Mouse (Mus musculus): ENCODE data around the gene Cdan1. TPM values are rescaled to one million over a fixed set of nuclear protein-coding genes. Genes with fewer than 3 reads are reported as not detected.
"Not testable (repeated sequence)": the region's sequence is repeated elsewhere in the genome, so short reads cannot be mapped to it uniquely, and the experiment has no call there.

Gene Cdan1
- polyA plus RNA-seq, 1 experiment = 19.7 TPM

DNA sequence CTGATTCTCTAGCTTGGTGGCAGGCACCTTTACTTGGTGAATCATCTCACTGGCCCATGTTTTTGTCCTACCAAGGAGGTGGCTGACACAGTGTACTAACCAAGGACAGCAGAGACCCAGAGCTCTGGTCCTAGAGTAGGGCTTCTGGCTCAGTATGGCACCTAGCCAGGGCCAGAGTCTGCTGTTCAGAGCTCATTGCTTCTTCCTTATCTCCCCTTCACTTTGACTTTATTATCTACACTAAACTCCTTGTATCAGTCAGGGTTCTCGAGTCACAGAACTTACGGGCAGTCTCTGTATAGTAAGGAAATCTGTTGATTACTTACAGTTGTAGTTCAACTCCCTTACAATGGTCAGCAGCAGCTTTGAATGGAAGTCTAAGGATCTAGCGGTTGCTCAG, 139.0 kb downstream of the Cdan1 start:
- no peak overlapping the region for H3K9ac ChIP-seq (ENCODE audit: low read depth, poor library complexity, severe bottlenecking)
- no peaks in the 10 kb centered on the region for H3K4me1 ChIP-seq (ENCODE audit: control insufficient read depth, insufficient read depth, low read length)
- H3K4me3 ChIP-seq (ENCODE audit: low read depth, low read length) = no peak overlapping the region
- TF ChIP-seq POLR2A (IDR thresholded peaks at IDR 0.05; ENCODE audit: insufficient read depth, low read length) (no peak), EP300 (IDR thresholded peaks at IDR 0.05; ENCODE audit: insufficient read depth, low read depth, low read length) (no peak)
- H3K27me3 ChIP-seq (ENCODE audit: control insufficient read depth, insufficient read depth, low read length, poor library complexity, severe bottlenecking) = no peaks in the 10 kb centered on the region
- peaks cover 2% of the 10 kb centered on the region for H3K36me3 ChIP-seq (ENCODE audit: control insufficient read depth, insufficient read depth, low read length, poor library complexity, severe bottlenecking)
- no peaks in the 10 kb centered on the region for H3K9me3 ChIP-seq (replicated peaks; ENCODE audit: control insufficient read depth, insufficient read depth, low read length, poor library complexity, severe bottlenecking)
- H3K27ac ChIP-seq (ENCODE audit: insufficient read depth, low read length) = no peak overlapping the region

DNA sequence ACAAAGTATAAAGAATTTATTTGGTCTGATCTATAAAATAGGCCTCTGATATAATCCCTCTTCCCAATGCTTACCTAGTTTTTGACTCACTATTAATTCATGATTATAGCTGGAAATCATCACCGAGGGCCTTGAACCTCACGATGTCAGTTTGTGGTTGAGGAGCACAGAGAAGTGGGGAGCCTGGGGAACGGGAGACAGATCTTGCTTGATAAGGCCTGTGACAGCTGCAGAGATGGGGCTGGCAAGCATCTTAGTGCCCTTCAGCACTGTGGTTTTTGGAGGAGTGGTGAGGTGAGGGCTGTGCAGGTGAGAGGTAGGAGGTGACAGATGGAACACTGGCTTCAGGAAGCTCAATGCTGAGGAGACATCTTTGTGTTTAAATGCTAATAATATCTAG, 139.8 kb downstream of the Cdan1 start:
- Histone ChIP-seq H3K9me3 (replicated peaks; ENCODE audit: control insufficient read depth, insufficient read depth, low read length, poor library complexity, severe bottlenecking) (no peaks in the 10 kb centered on the region), H3K36me3 (ENCODE audit: control insufficient read depth, insufficient read depth, low read length, poor library complexity, severe bottlenecking) (no peaks in the 10 kb centered on the region; the same call in none of the 2 replicates), H3K9ac (ENCODE audit: low read depth, poor library complexity, severe bottlenecking) (no peak overlapping the region), H3K27me3 (ENCODE audit: control insufficient read depth, insufficient read depth, low read length, poor library complexity, severe bottlenecking) (no peaks in the 10 kb centered on the region), H3K4me1 (ENCODE audit: control insufficient read depth, insufficient read depth, low read length) (no peaks in the 10 kb centered on the region), H3K4me3 (ENCODE audit: low read depth, low read length) (no peak overlapping the region), H3K27ac (ENCODE audit: insufficient read depth, low read length) (no peak overlapping the region)
- TF ChIP-seq POLR2A (IDR thresholded peaks at IDR 0.05; ENCODE audit: insufficient read depth, low read length) (no peak), EP300 (IDR thresholded peaks at IDR 0.05; ENCODE audit: insufficient read depth, low read depth, low read length) (no peak), CTCF (IDR thresholded peaks at IDR 0.05; ENCODE audit: low read depth, low read length) (no peak)

DNA sequence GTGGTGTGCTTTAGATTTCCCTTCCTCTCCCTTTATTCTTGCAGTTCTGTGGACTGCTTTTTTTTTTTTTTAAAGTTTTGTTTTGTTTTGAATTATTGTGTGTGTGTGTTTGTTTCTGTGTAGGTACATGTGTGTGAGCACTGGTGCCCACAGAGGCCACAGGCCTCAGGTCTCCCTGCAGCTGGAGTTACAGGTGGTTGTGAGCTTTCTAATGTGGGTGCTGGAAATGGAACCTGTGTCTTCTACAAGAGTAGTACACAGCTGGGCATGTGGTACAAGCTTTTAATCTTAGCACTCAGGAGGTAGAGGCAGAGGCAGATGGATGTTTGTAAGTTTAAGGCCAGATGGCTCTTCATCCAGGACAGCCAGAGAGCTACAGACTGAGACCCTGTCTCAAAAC, 142.9 kb downstream of the Cdan1 start:
- H3K4me1 ChIP-seq (ENCODE audit: control insufficient read depth, insufficient read depth, low read length) = no peaks in the 10 kb centered on the region
- no peak overlapping the region for H3K27ac ChIP-seq (ENCODE audit: insufficient read depth, low read length)
- H3K27me3 ChIP-seq (ENCODE audit: control insufficient read depth, insufficient read depth, low read length, poor library complexity, severe bottlenecking) = no peaks in the 10 kb centered on the region
- no peaks in the 10 kb centered on the region for H3K9me3 ChIP-seq (replicated peaks; ENCODE audit: control insufficient read depth, insufficient read depth, low read length, poor library complexity, severe bottlenecking)
- no peak overlapping the region for H3K4me3 ChIP-seq (ENCODE audit: low read depth, low read length)
- TF ChIP-seq EP300 (IDR thresholded peaks at IDR 0.05; ENCODE audit: insufficient read depth, low read depth, low read length) = no peak
- TF ChIP-seq CTCF (IDR thresholded peaks at IDR 0.05; ENCODE audit: low read depth, low read length) = no peak
- no peak for TF ChIP-seq POLR2A (IDR thresholded peaks at IDR 0.05; ENCODE audit: insufficient read depth, low read length)
- no peak overlapping the region for H3K9ac ChIP-seq (ENCODE audit: low read depth, poor library complexity, severe bottlenecking)
- no peaks in the 10 kb centered on the region for H3K36me3 ChIP-seq (ENCODE audit: control insufficient read depth, insufficient read depth, low read length, poor library complexity, severe bottlenecking)

DNA sequence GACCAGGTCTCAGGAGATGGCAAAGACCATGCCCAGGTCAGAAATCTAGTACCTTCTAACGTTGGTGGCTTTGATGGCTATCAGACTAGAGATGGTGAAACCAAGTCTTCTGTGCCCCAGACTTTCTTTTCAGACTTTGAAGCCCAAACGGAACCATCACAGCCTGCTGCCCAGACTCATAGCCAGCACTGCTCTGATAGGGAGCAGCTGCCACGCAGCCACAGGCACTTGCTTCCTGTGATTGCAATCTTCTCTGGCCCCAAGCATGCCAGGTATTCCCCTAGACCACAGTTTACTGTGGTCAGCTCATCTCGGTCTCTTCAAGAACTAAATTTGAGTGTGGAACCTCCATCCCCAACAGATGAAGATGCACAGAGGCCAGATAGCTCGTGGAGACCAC, 147.3 kb downstream of the Cdan1 start:
- H3K27ac ChIP-seq (ENCODE audit: insufficient read depth, low read length) = no peak overlapping the region
- H3K4me3 ChIP-seq (ENCODE audit: low read depth, low read length) = no peak overlapping the region
- H3K36me3 ChIP-seq (ENCODE audit: control insufficient read depth, insufficient read depth, low read length, poor library complexity, severe bottlenecking) = no peaks in the 10 kb centered on the region
- no peaks in the 10 kb centered on the region for H3K27me3 ChIP-seq (ENCODE audit: control insufficient read depth, insufficient read depth, low read length, poor library complexity, severe bottlenecking)
- H3K9ac ChIP-seq (ENCODE audit: low read depth, poor library complexity, severe bottlenecking) = no peak overlapping the region
- TF ChIP-seq EP300 (IDR thresholded peaks at IDR 0.05; ENCODE audit: insufficient read depth, low read depth, low read length) = no peak
- TF ChIP-seq CTCF (IDR thresholded peaks at IDR 0.05; ENCODE audit: low read depth, low read length) = no peak
- no peak for TF ChIP-seq POLR2A (IDR thresholded peaks at IDR 0.05; ENCODE audit: insufficient read depth, low read length)
- no peaks in the 10 kb centered on the region for H3K4me1 ChIP-seq (ENCODE audit: control insufficient read depth, insufficient read depth, low read length)
- no peaks in the 10 kb centered on the region for H3K9me3 ChIP-seq (replicated peaks; ENCODE audit: control insufficient read depth, insufficient read depth, low read length, poor library complexity, severe bottlenecking)

DNA sequence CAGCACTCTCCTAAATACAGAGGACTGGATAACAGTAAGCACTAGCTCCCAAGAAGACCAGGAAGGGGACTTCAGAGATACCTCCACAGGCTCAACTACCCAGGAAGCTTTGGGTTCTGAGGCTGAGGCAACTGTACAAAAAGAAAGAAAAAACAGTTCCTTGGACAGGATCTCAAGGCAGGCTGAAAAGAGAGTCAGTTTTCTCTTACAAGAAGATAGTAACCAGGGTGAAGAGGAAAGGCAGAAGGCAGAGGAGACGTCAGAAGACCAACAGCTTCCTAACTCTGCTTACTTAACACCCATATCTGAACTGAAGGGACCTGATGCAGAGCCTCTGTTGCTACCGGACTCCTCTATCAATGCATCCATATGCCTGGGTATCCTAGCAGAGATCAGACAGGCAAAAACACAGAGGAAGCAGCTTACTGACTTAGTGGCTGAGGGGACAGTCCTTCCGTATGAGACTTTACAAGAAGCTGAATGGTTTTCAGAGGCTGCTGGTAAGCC, 149.5 kb downstream of the Cdan1 start:
- H3K27me3 ChIP-seq (ENCODE audit: control insufficient read depth, insufficient read depth, low read length, poor library complexity, severe bottlenecking) = no peaks in the 10 kb centered on the region

DNA sequence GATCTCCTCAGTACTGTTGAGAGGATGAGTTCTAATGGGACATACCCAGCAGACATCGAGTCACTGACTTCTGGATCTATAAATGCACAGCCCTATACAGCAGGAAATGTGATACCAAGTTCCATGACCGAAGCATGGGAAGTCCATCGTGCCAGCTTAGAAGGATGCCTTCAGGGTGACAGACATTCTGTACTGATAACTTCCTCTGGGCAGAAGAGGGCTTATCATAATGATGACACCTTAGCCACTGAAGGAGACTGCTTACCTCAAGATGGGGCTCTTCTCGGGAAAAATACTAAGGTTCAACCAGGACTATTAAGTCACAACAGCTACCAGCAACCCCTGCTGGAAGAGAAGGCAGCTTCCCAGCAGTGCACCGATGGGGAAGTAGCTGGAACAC, 152.2 kb downstream of the Cdan1 start:
- Histone ChIP-seq H3K27me3 (ENCODE audit: control insufficient read depth, insufficient read depth, low read length, poor library complexity, severe bottlenecking) (no peaks in the 10 kb centered on the region), H3K4me3 (ENCODE audit: low read depth, low read length) (no peak overlapping the region), H3K36me3 (ENCODE audit: control insufficient read depth, insufficient read depth, low read length, poor library complexity, severe bottlenecking) (no peaks in the 10 kb centered on the region), H3K27ac (ENCODE audit: insufficient read depth, low read length) (no peak overlapping the region), H3K9me3 (replicated peaks; ENCODE audit: control insufficient read depth, insufficient read depth, low read length, poor library complexity, severe bottlenecking) (no peaks in the 10 kb centered on the region), H3K9ac (ENCODE audit: low read depth, poor library complexity, severe bottlenecking) (no peak overlapping the region), H3K4me1 (ENCODE audit: control insufficient read depth, insufficient read depth, low read length) (no peaks in the 10 kb centered on the region)
- TF ChIP-seq POLR2A (IDR thresholded peaks at IDR 0.05; ENCODE audit: insufficient read depth, low read length) = no peak

More for the DNA sequence above, 149.5 kb downstream of the Cdan1 start:
- H3K36me3 ChIP-seq (ENCODE audit: control insufficient read depth, insufficient read depth, low read length, poor library complexity, severe bottlenecking) = no peaks in the 10 kb centered on the region
- H3K9ac ChIP-seq (ENCODE audit: low read depth, poor library complexity, severe bottlenecking) = no peak overlapping the region
- TF ChIP-seq POLR2A (IDR thresholded peaks at IDR 0.05; ENCODE audit: insufficient read depth, low read length) (no peak), EP300 (IDR thresholded peaks at IDR 0.05; ENCODE audit: insufficient read depth, low read depth, low read length) (no peak), CTCF (IDR thresholded peaks at IDR 0.05; ENCODE audit: low read depth, low read length) (no peak)
- H3K27ac ChIP-seq (ENCODE audit: insufficient read depth, low read length) = no peak overlapping the region
- H3K4me1 ChIP-seq (ENCODE audit: control insufficient read depth, insufficient read depth, low read length) = no peaks in the 10 kb centered on the region
- H3K9me3 ChIP-seq (replicated peaks; ENCODE audit: control insufficient read depth, insufficient read depth, low read length, poor library complexity, severe bottlenecking) = no peaks in the 10 kb centered on the region
- H3K4me3 ChIP-seq (ENCODE audit: low read depth, low read length) = no peak overlapping the region

DNA sequence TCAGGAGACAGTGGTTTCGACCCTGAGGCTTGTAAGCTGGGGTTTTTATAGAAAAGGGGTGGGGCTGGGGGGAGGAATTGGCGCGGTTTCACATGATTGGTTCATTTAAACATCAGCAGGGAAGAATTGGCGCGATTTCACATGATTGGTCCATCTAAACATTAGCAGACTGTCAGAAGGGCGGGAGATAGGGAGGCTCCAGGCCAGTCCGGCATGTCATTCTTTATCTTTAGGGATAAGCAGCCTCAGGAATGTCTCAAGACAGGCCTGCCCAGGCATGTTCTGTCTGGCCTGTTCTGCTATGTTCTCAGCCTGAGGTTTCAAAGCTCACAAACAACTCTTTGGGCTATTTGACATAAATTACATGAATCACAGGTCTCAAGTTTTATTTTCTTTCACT, 168.8 kb downstream of the Cdan1 start:
- H3K27me3 ChIP-seq (ENCODE audit: control insufficient read depth, insufficient read depth, low read length, poor library complexity, severe bottlenecking); H3K27ac ChIP-seq (ENCODE audit: insufficient read depth, low read length); H3K4me3 ChIP-seq (ENCODE audit: low read depth, low read length); H3K4me1 ChIP-seq (ENCODE audit: control insufficient read depth, insufficient read depth, low read length); H3K36me3 ChIP-seq (ENCODE audit: control insufficient read depth, insufficient read depth, low read length, poor library complexity, severe bottlenecking); H3K9ac ChIP-seq (ENCODE audit: low read depth, poor library complexity, severe bottlenecking); H3K9me3 ChIP-seq (replicated peaks; ENCODE audit: control insufficient read depth, insufficient read depth, low read length, poor library complexity, severe bottlenecking): not testable (repeated sequence)
